Mouse (Mus musculus): ENCODE data around the gene Rnf214. TPM values are rescaled to one million over a fixed set of nuclear protein-coding genes. Genes with fewer than 3 reads are reported as not detected.

Rnf214 gene
- total and polyA plus RNA-seq, 3 experiments = 7.9 to 17.0 TPM; not detected in 1

GRCm38 (mm10) chr9:45915659-45916058, 8.9 kb upstream of the Rnf214 start:
- Histone ChIP-seq H3K36me3 (ENCODE audit: control insufficient read depth in 1 of 2, insufficient read depth in 2 of 2, low read length in 2 of 2) (peaks cover 0 to 3% of the 10 kb centered on the region in 2 experiments; a peak in 2 of 4 replicates), H3K9me3 (replicated peaks; ENCODE audit: insufficient read depth, low read length) (no peaks in the 10 kb centered on the region), H3K4me3 (ENCODE audit: control insufficient read depth in 1 of 2, insufficient read depth in 1 of 2, low read depth in 2 of 2, low read length in 2 of 2) (no peak overlapping the region), H3K79me2 (ENCODE audit: control insufficient read depth, insufficient read depth, low read length, poor library complexity) (no peaks in the 10 kb centered on the region), H3K27ac (ENCODE audit: control insufficient read depth, low read depth, low read length) (no peak overlapping the region), H3K27me3 (ENCODE audit: control insufficient read depth in 1 of 2, insufficient read depth in 2 of 2, low read length in 2 of 2) (no peaks in the 10 kb centered on the region), H3K4me1 (ENCODE audit: control insufficient read depth in 1 of 2, insufficient read depth in 2 of 2, low read length in 2 of 2) (no peaks in the 10 kb centered on the region), H3K9ac (ENCODE audit: control insufficient read depth, low read depth, low read length, poor library complexity, severe bottlenecking) (no peak overlapping the region)
- no peak for TF ChIP-seq USF1 (IDR thresholded peaks at IDR 0.05; ENCODE audit: low read depth, low read length)
- no peak for DNase-seq (ENCODE audit: low read depth, low spot score)

DNA sequence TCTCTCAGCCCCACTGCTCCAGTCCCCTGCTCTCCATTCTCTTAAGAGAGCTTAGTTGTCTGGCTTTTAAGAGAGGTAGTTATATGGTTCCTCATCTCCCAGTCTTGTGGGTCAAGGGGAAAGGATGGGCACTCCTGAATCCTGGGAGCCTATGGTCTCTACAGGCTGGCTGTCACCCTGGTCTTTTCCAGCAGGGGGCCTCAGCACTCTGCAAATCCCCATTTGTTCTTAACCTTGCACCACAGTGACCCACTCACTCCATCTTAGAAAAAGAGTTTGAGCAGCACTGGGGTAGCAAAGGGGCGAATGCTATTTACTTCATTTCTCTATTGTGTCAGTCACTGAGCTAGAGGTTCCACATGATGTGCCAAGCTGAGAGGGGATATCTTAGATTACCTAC, 5.0 kb upstream of the Rnf214 start:
- H3K36me3 ChIP-seq (ENCODE audit: control insufficient read depth in 1 of 2, insufficient read depth in 2 of 2, low read length in 2 of 2) = peaks cover 0 to 2% of the 10 kb centered on the region in 2 experiments; a peak in 3 of 4 replicates
- H3K27ac ChIP-seq (ENCODE audit: control insufficient read depth, low read depth, low read length) = no peak overlapping the region

DNA sequence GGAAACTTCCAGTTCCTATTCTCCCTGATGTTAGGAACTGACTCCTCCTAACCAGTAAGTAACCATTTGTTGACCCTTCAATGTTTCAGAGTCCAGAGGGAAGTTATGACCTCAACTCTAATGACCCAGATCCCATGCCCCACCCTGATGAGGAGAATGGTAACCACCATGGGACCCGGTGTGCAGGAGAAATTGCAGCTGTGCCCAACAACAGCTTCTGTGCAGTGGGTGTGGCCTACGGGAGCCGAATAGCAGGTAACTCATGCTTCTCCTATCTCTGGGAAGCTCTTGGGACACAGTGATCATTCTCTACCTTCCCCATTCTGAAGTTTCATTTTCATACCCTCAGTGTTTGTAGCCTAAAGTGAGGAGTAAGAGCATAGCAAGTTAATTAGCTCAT, 4.3 kb upstream of the Rnf214 start:
- H3K36me3 ChIP-seq (ENCODE audit: control insufficient read depth in 1 of 2, insufficient read depth in 2 of 2, low read length in 2 of 2) = peaks cover 0 to 2% of the 10 kb centered on the region in 2 experiments; a peak in 3 of 4 replicates
- no peak overlapping the region for H3K4me3 ChIP-seq (ENCODE audit: control insufficient read depth in 1 of 2, insufficient read depth in 1 of 2, low read depth in 2 of 2, low read length in 2 of 2)
- H3K79me2 ChIP-seq (ENCODE audit: control insufficient read depth, insufficient read depth, low read length, poor library complexity) = peaks cover 12% of the 10 kb centered on the region
- H3K9ac ChIP-seq (ENCODE audit: control insufficient read depth, low read depth, low read length, poor library complexity, severe bottlenecking) = no peak overlapping the region
- H3K27me3 ChIP-seq (ENCODE audit: control insufficient read depth in 1 of 2, insufficient read depth in 2 of 2, low read length in 2 of 2) = no peaks in the 10 kb centered on the region
- no peak for DNase-seq (ENCODE audit: low read depth, low spot score)
- H3K27ac ChIP-seq (ENCODE audit: control insufficient read depth, low read depth, low read length) = no peak overlapping the region
- no peaks in the 10 kb centered on the region for H3K9me3 ChIP-seq (replicated peaks; ENCODE audit: insufficient read depth, low read length)
- no peak for TF ChIP-seq ZNF384 (IDR thresholded peaks at IDR 0.05; ENCODE audit: low read depth, low read length)
- no peak for TF ChIP-seq E2F4 (IDR thresholded peaks at IDR 0.05; ENCODE audit: borderline replicate concordance, low read depth, low read length)
- no peak for TF ChIP-seq CTCF (IDR thresholded peaks at IDR 0.05 in 2 of 3, conservative IDR thresholded peaks at IDR 0.05 in 1 of 3; ENCODE audit: control insufficient read depth in 1 of 3, insufficient read depth in 1 of 3, low read depth in 2 of 3, low read length in 3 of 3, poor library complexity in 1 of 3, severe bottlenecking in 1 of 3)
- no peak for TF ChIP-seq TBP (IDR thresholded peaks at IDR 0.05; ENCODE audit: low read depth, low read length)
- TF ChIP-seq CHD1 (IDR thresholded peaks at IDR 0.05; ENCODE audit: low read depth, low read length) = no peak
- TF ChIP-seq NELFE (IDR thresholded peaks at IDR 0.05; ENCODE audit: low read depth, low read length) = no peak
- no peak for TF ChIP-seq POLR2AphosphoS5 (IDR thresholded peaks at IDR 0.05; ENCODE audit: borderline replicate concordance, low read depth, low read length)
- TF ChIP-seq KAT2A (conservative IDR thresholded peaks at IDR 0.05; ENCODE audit: low read depth, low read length) = no peak
- no peak for TF ChIP-seq GABPA (IDR thresholded peaks at IDR 0.05; ENCODE audit: low read depth, low read length)
- TF ChIP-seq MXI1 (IDR thresholded peaks at IDR 0.05; ENCODE audit: low read depth, low read length) = no peak
- no peak for TF ChIP-seq TAL1 (IDR thresholded peaks at IDR 0.05; ENCODE audit: low read length)
- no peak for TF ChIP-seq MEF2A (IDR thresholded peaks at IDR 0.05; ENCODE audit: extremely low read depth, insufficient replicate concordance, low read depth, low read length, poor library complexity, severe bottlenecking)
- TF ChIP-seq CHD2 (IDR thresholded peaks at IDR 0.05; ENCODE audit: low read length) = no peak
- TF ChIP-seq JUND (IDR thresholded peaks at IDR 0.05; ENCODE audit: low read depth, low read length) = no peak
- TF ChIP-seq MAX (IDR thresholded peaks at IDR 0.05; ENCODE audit: low read length) = no peak
- peaks cover 0 to 8% of the 10 kb centered on the region in 2 experiments; a peak in 3 of 4 replicates for H3K4me1 ChIP-seq (ENCODE audit: control insufficient read depth in 1 of 2, insufficient read depth in 2 of 2, low read length in 2 of 2)

More for the DNA sequence above, 5.0 kb upstream of the Rnf214 start:
- no peak overlapping the region for H3K9ac ChIP-seq (ENCODE audit: control insufficient read depth, low read depth, low read length, poor library complexity, severe bottlenecking)
- H3K4me3 ChIP-seq (ENCODE audit: control insufficient read depth in 1 of 2, insufficient read depth in 1 of 2, low read depth in 2 of 2, low read length in 2 of 2) = no peak overlapping the region
- H3K27me3 ChIP-seq (ENCODE audit: control insufficient read depth in 1 of 2, insufficient read depth in 2 of 2, low read length in 2 of 2) = no peaks in the 10 kb centered on the region
- H3K4me1 ChIP-seq (ENCODE audit: control insufficient read depth in 1 of 2, insufficient read depth in 2 of 2, low read length in 2 of 2) = peaks cover 0 to 8% of the 10 kb centered on the region in 2 experiments; a peak in 3 of 4 replicates
- peaks cover 9% of the 10 kb centered on the region for H3K79me2 ChIP-seq (ENCODE audit: control insufficient read depth, insufficient read depth, low read length, poor library complexity)
- TF ChIP-seq NELFE (IDR thresholded peaks at IDR 0.05; ENCODE audit: low read depth, low read length) = no peak
- no peak for TF ChIP-seq POLR2AphosphoS5 (IDR thresholded peaks at IDR 0.05; ENCODE audit: borderline replicate concordance, low read depth, low read length)
- TF ChIP-seq CHD1 (IDR thresholded peaks at IDR 0.05; ENCODE audit: low read depth, low read length) = no peak
- no peak for TF ChIP-seq TBP (IDR thresholded peaks at IDR 0.05; ENCODE audit: low read depth, low read length)
- TF ChIP-seq ZKSCAN1 (IDR thresholded peaks at IDR 0.05; ENCODE audit: low read depth, low read length) = no peak
- no peak for TF ChIP-seq MYB (IDR thresholded peaks at IDR 0.05; ENCODE audit: low read depth, low read length)
- TF ChIP-seq CTCF (IDR thresholded peaks at IDR 0.05 in 2 of 3, conservative IDR thresholded peaks at IDR 0.05 in 1 of 3; ENCODE audit: control insufficient read depth in 1 of 3, insufficient read depth in 1 of 3, low read depth in 2 of 3, low read length in 3 of 3, poor library complexity in 1 of 3, severe bottlenecking in 1 of 3) = peak; percentile 74 to 76 (median 74)
- TF ChIP-seq ZNF384 (IDR thresholded peaks at IDR 0.05; ENCODE audit: low read depth, low read length) = no peak
- no peak for TF ChIP-seq RCOR1 (IDR thresholded peaks at IDR 0.05; ENCODE audit: low read depth, low read length)
- no peak for TF ChIP-seq SIN3A (IDR thresholded peaks at IDR 0.05; ENCODE audit: low read length)
- TF ChIP-seq EP300 (IDR thresholded peaks at IDR 0.05; ENCODE audit: low read depth in 1 of 2, low read length in 2 of 2) = no peak
- TF ChIP-seq E2F4 (IDR thresholded peaks at IDR 0.05; ENCODE audit: borderline replicate concordance, low read depth, low read length) = no peak
- TF ChIP-seq NRF1 (IDR thresholded peaks at IDR 0.05; ENCODE audit: insufficient read depth, low read depth, low read length, poor library complexity, severe bottlenecking) = no peak
- TF ChIP-seq HCFC1 (IDR thresholded peaks at IDR 0.05; ENCODE audit: low read depth, low read length) = no peak
- no peak for TF ChIP-seq POLR2A (IDR thresholded peaks at IDR 0.05; ENCODE audit: control insufficient read depth in 1 of 2, insufficient read depth in 1 of 2, low read depth in 1 of 2, low read length in 2 of 2, poor library complexity in 1 of 2)
- TF ChIP-seq ZC3H11A (IDR thresholded peaks at IDR 0.05; ENCODE audit: low read depth, low read length) = peak; percentile 56
- TF ChIP-seq SMC3 (IDR thresholded peaks at IDR 0.05; ENCODE audit: low read depth, low read length) = peak; percentile 69
- TF ChIP-seq CHD2 (IDR thresholded peaks at IDR 0.05; ENCODE audit: low read length) = no peak
- no peak for TF ChIP-seq USF1 (IDR thresholded peaks at IDR 0.05; ENCODE audit: low read depth, low read length)
- no peak for TF ChIP-seq POLR2AphosphoS2 (IDR thresholded peaks at IDR 0.05; ENCODE audit: low read length)
- no peak for TF ChIP-seq GATA1 (IDR thresholded peaks at IDR 0.05; ENCODE audit: low read depth, low read length)
- TF ChIP-seq TAL1 (IDR thresholded peaks at IDR 0.05; ENCODE audit: low read length) = no peak
- no peak for TF ChIP-seq BHLHE40 (IDR thresholded peaks at IDR 0.05; ENCODE audit: borderline replicate concordance, low read depth, low read length)
- TF ChIP-seq RAD21 (IDR thresholded peaks at IDR 0.05; ENCODE audit: low read depth, low read length) = peak; percentile 74
- TF ChIP-seq MYC (IDR thresholded peaks at IDR 0.05; ENCODE audit: low read depth, low read length) = no peak
- no peak for TF ChIP-seq JUND (IDR thresholded peaks at IDR 0.05; ENCODE audit: low read depth, low read length)
- TF ChIP-seq ELF1 (IDR thresholded peaks at IDR 0.05; ENCODE audit: low read depth, low read length) = no peak
- no peak for TF ChIP-seq MAX (IDR thresholded peaks at IDR 0.05; ENCODE audit: low read length)
- DNase-seq (ENCODE audit: low read depth, low spot score) = peak; percentile 56
- no peaks in the 10 kb centered on the region for H3K9me3 ChIP-seq (replicated peaks; ENCODE audit: insufficient read depth, low read length)
